Mouse (Mus musculus) central nervous system, embryonic 18 days (tissue): ENCODE results near the gene Tff3. TPM values are rescaled to one million over a fixed set of nuclear protein-coding genes. Genes with fewer than 3 reads are reported as not detected.

ENCODE experiments used
- polyA plus RNA-seq: library from polyadenylated mRNA; depleted of rRNA; stranded (reverse); fragments of >200 nt; gene quantifications from 2 replicates; pipeline ENCODE4 v1.2.3, GENCODE M21; 2012; rRNA removed

Tff3 gene
- polyA plus RNA-seq: 0.33 TPM in 1 of 2 replicates, not detected in the other

DNA sequence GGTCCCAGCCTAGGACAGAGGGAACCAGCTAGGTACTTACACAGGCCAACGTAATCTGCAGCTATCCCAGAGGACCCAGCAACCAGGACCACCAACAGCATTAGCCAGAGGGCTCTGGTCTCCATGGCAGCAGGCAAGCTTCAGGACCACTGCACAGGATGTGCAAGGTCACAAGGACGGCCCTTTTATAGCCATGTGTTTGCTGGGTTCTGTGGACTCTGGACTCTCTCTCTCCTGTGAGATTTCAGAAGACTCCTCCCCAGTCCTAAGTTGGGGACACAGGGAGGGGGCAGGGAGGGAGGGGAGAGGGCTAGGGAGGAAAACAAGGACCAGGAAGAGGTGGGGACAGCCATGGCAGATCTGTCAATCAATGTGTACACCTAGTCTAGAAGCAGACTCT lies at the start of gene Tff3:
Tff3 (minus strand) TSS at position 195 of the 400 bp plus-strand sequence.

DNA sequence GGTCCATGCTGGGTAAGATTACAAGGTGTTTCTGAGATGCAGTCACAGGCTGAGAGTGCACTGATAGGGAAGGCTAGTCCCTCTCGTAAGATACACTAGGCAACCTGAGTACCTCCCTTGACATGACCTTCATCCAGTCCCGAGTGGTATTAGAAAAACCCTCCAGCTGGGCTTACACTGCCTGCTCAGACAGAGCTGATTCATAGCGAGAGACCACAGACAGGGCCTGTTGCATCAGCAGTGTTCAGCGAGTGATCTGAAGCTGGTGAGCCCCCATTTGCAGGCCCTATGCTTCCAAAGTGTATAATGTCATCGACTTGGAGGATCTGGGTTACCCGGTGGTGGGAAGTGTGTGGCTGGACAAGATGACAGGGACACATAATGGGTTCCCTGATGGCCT lies 35.7 kb upstream of the Tff3 start, which contains the start of gene Tff1:
Tff1 (minus strand) TSS at position 151 of the 400 bp plus-strand sequence.

GRCm38 (mm10) chr17:31144040-31145037 lies 14.9 kb upstream of the Tff3 start, which contains the start of gene Tff2:
TSS of gene Tff2 (minus strand) at chr17:31144282.

Other genes starting within 250 kb of the Tff3 start
- gene Glp1r, start 227.8 kb downstream of the Tff3 start, polyA plus RNA-seq: 0.47 and 0.49 TPM in 2 replicates
- 0.06 and 0.07 TPM in 2 replicates for gene Umodl1, start 175.0 kb downstream of the Tff3 start, polyA plus RNA-seq
- 7.4 and 10.2 TPM in 2 replicates for gene Abcg1, start 72.0 kb downstream of the Tff3 start, polyA plus RNA-seq
- gene Tff2, start 14.6 kb upstream of the Tff3 start, polyA plus RNA-seq: not detected in 2 replicates
- not detected in 2 replicates for gene Tff1, start 35.6 kb upstream of the Tff3 start, polyA plus RNA-seq
- 0.04 and 0.05 TPM in 2 replicates for gene Tmprss3, start 69.3 kb upstream of the Tff3 start, polyA plus RNA-seq
- gene Ubash3a, start 78.2 kb upstream of the Tff3 start, polyA plus RNA-seq: not detected in 2 replicates
- 2.3 and 2.7 TPM in 2 replicates for gene Rsph1, start 147.7 kb upstream of the Tff3 start, polyA plus RNA-seq
- 18.9 and 20.4 TPM in 2 replicates for gene Slc37a1, start 157.1 kb upstream of the Tff3 start, polyA plus RNA-seq